Mouse (Mus musculus): Measurements from ENCODE around the gene Bcan. TPM values are rescaled to one million over a fixed set of nuclear protein-coding genes. Genes with fewer than 3 reads are reported as not detected.

Gene Bcan
- polyA plus RNA-seq, 1 experiment, result 0.06 TPM

- Histone ChIP-seq H3K36me3 (ENCODE audit: control insufficient read depth, insufficient read depth) (no peaks in the 10 kb centered on the region), H3K27me3 (ENCODE audit: control insufficient read depth, insufficient read depth, insufficient read length) (no peaks in the 10 kb centered on the region), H3K4me2 (ENCODE audit: low read depth) (peak overlapping the region; percentile 76), H3K79me2 (ENCODE audit: control insufficient read depth, insufficient read depth) (no peaks in the 10 kb centered on the region), H3ac (ENCODE audit: control insufficient read depth, insufficient read length) (no peak overlapping the region), H3K4me3 (peak overlapping the region; percentile 25)
- TF ChIP-seq POLR2A (IDR thresholded peaks at IDR 0.05; ENCODE audit: insufficient read length, low read depth) (no peak), TCF3 (IDR thresholded peaks at IDR 0.05; ENCODE audit: insufficient read length, low read depth) (no peak), MYOD1 (IDR thresholded peaks at IDR 0.05; ENCODE audit: control insufficient read depth in 1 of 3, insufficient read length in 2 of 3, low read depth in 2 of 3) (no peak)
Observed at GRCm38 (mm10) chr3:87949955-87950515, 50.0 kb downstream of the Bcan start.

- Histone ChIP-seq H3K4me3 (peak overlapping the region; percentile 25), H3K27me3 (ENCODE audit: control insufficient read depth, insufficient read depth, insufficient read length) (no peaks in the 10 kb centered on the region), H3K4me2 (ENCODE audit: low read depth) (peak overlapping the region; percentile 76)
Observed at GRCm38 (mm10) chr3:87949266-87949954, 50.6 kb downstream of the Bcan start.

GRCm38 (mm10) chr3:87948378-87949265, 51.4 kb downstream of the Bcan start, which contains the start of gene Crabp2:
Crabp2 (plus strand) TSS chr3:87948666.
- TF ChIP-seq MAX (IDR thresholded peaks at IDR 0.05; ENCODE audit: low read depth) (no peak), TCF3 (IDR thresholded peaks at IDR 0.05; ENCODE audit: insufficient read length, low read depth) (no peak), MYOG (IDR thresholded peaks at IDR 0.05; ENCODE audit: control insufficient read depth in 1 of 3, insufficient read depth in 1 of 3, insufficient read length in 2 of 3, low read depth in 2 of 3) (no peak), CEBPB (IDR thresholded peaks at IDR 0.05; ENCODE audit: insufficient read depth, poor library complexity, severe bottlenecking) (no peak), TCF12 (IDR thresholded peaks at IDR 0.05; ENCODE audit: insufficient read depth, poor library complexity, severe bottlenecking) (no peak), POLR2A (IDR thresholded peaks at IDR 0.05; ENCODE audit: insufficient read length, low read depth) (peak; percentile 46), REST (IDR thresholded peaks at IDR 0.05; ENCODE audit: insufficient read depth, insufficient read length) (no peak)
- peak within 1 kb of the TSS; percentile 76 for H3K4me2 ChIP-seq (ENCODE audit: low read depth)
- H3K4me3 ChIP-seq, result peak within 1 kb of the TSS; percentile 25
- no peaks in the 10 kb centered on the region for H3K36me3 ChIP-seq (ENCODE audit: control insufficient read depth, insufficient read depth)
- no peaks in the 10 kb centered on the region for H3K27me3 ChIP-seq (ENCODE audit: control insufficient read depth, insufficient read depth, insufficient read length)
- no peak within 1 kb of the TSS for H3ac ChIP-seq (ENCODE audit: control insufficient read depth, insufficient read length)
- H3K79me2 ChIP-seq (ENCODE audit: control insufficient read depth, insufficient read depth), result no peaks in the 10 kb centered on the region

More at GRCm38 (mm10) chr3:87949266-87949954, 50.6 kb downstream of the Bcan start:
- TF ChIP-seq E2F4 (IDR thresholded peaks at IDR 0.05; ENCODE audit: insufficient read depth) (no peak), SRF (IDR thresholded peaks at IDR 0.05; ENCODE audit: control insufficient read depth, insufficient read length, low read depth) (no peak), MYOG (IDR thresholded peaks at IDR 0.05; ENCODE audit: control insufficient read depth in 1 of 3, insufficient read depth in 1 of 3, insufficient read length in 2 of 3, low read depth in 2 of 3) (peak in 2 of 3 experiments; percentile 61 to 84), USF1 (IDR thresholded peaks at IDR 0.05; ENCODE audit: low read depth) (no peak), POLR2AphosphoS2 (IDR thresholded peaks at IDR 0.05; ENCODE audit: insufficient read length, low read depth) (no peak), TCF3 (IDR thresholded peaks at IDR 0.05; ENCODE audit: insufficient read length, low read depth) (peak; percentile 1), POLR2A (IDR thresholded peaks at IDR 0.05; ENCODE audit: insufficient read length, low read depth) (peak; percentile 34), MAX (IDR thresholded peaks at IDR 0.05; ENCODE audit: low read depth) (no peak), MYOD1 (IDR thresholded peaks at IDR 0.05; ENCODE audit: control insufficient read depth in 1 of 3, insufficient read length in 2 of 3, low read depth in 2 of 3) (peak in 2 of 3 experiments; percentile 70 to 74), CEBPB (IDR thresholded peaks at IDR 0.05; ENCODE audit: insufficient read depth, poor library complexity, severe bottlenecking) (no peak), REST (IDR thresholded peaks at IDR 0.05; ENCODE audit: insufficient read depth, insufficient read length) (no peak), TCF12 (IDR thresholded peaks at IDR 0.05; ENCODE audit: insufficient read depth, poor library complexity, severe bottlenecking) (no peak)
- Histone ChIP-seq H3K79me2 (ENCODE audit: control insufficient read depth, insufficient read depth) (no peaks in the 10 kb centered on the region), H3K36me3 (ENCODE audit: control insufficient read depth, insufficient read depth) (no peaks in the 10 kb centered on the region), H3ac (ENCODE audit: control insufficient read depth, insufficient read length) (no peak overlapping the region)

- no peak for TF ChIP-seq TCF12 (IDR thresholded peaks at IDR 0.05; ENCODE audit: insufficient read depth, poor library complexity, severe bottlenecking)
- TF ChIP-seq POLR2AphosphoS2 (IDR thresholded peaks at IDR 0.05; ENCODE audit: insufficient read length, low read depth), result no peak
- TF ChIP-seq TCF3 (IDR thresholded peaks at IDR 0.05; ENCODE audit: insufficient read length, low read depth), result no peak
- no peak for TF ChIP-seq MYOG (IDR thresholded peaks at IDR 0.05; ENCODE audit: control insufficient read depth in 1 of 3, insufficient read depth in 1 of 3, insufficient read length in 2 of 3, low read depth in 2 of 3)
- TF ChIP-seq USF1 (IDR thresholded peaks at IDR 0.05; ENCODE audit: low read depth), result no peak
- TF ChIP-seq POLR2A (IDR thresholded peaks at IDR 0.05; ENCODE audit: insufficient read length, low read depth), result no peak
- no peak for TF ChIP-seq CEBPB (IDR thresholded peaks at IDR 0.05; ENCODE audit: insufficient read depth, poor library complexity, severe bottlenecking)
- TF ChIP-seq REST (IDR thresholded peaks at IDR 0.05; ENCODE audit: insufficient read depth, insufficient read length), result no peak
- no peak for TF ChIP-seq SRF (IDR thresholded peaks at IDR 0.05; ENCODE audit: control insufficient read depth, insufficient read length, low read depth)
- no peak for TF ChIP-seq E2F4 (IDR thresholded peaks at IDR 0.05; ENCODE audit: insufficient read depth)
- TF ChIP-seq MAX (IDR thresholded peaks at IDR 0.05; ENCODE audit: low read depth), result no peak
- TF ChIP-seq MYOD1 (IDR thresholded peaks at IDR 0.05; ENCODE audit: control insufficient read depth in 1 of 3, insufficient read length in 2 of 3, low read depth in 2 of 3), result no peak
- Histone ChIP-seq H3K79me2 (ENCODE audit: control insufficient read depth, insufficient read depth) (no peaks in the 10 kb centered on the region), H3ac (ENCODE audit: control insufficient read depth, insufficient read length) (no peak overlapping the region), H3K36me3 (ENCODE audit: control insufficient read depth, insufficient read depth) (no peaks in the 10 kb centered on the region), H3K4me3 (peak overlapping the region; percentile 25), H3K4me2 (ENCODE audit: low read depth) (peak overlapping the region; percentile 21), H3K27me3 (ENCODE audit: control insufficient read depth, insufficient read depth, insufficient read length) (no peaks in the 10 kb centered on the region)
Observed at GRCm38 (mm10) chr3:87947811-87948199, 52.2 kb downstream of the Bcan start.
